Mouse (Mus musculus): ENCODE results near the gene Ptpn7.

Gene Ptpn7

GRCm38 (mm10) chr1:135128986-135129385, 3.5 kb upstream of the Ptpn7 start:
- DNase-seq (ENCODE audit: low read depth in 1 of 2, low spot score in 2 of 2) = no peak

GRCm38 (mm10) chr1:135129543-135130183, 2.8 kb upstream of the Ptpn7 start:
- DNase-seq (ENCODE audit: low read depth in 1 of 2, low spot score in 2 of 2) = no peak

- no peak for DNase-seq (ENCODE audit: low read depth in 1 of 2, low spot score in 2 of 2)
Measured at GRCm38 (mm10) chr1:135130376-135131018, 2.0 kb upstream of the Ptpn7 start.

GRCm38 (mm10) chr1:135131034-135131433, 1.5 kb upstream of the Ptpn7 start:
- peak; percentile 39 to 49 for DNase-seq (ENCODE audit: low read depth in 1 of 2, low spot score in 2 of 2)

GRCm38 (mm10) chr1:135131560-135131959, 940 bp upstream of the Ptpn7 start:
- DNase-seq (ENCODE audit: low read depth in 1 of 2, low spot score in 2 of 2) = no peak

- DNase-seq (ENCODE audit: low read depth in 1 of 2, low spot score in 2 of 2) = no peak
Measured at GRCm38 (mm10) chr1:135132893-135133369, 431 bp downstream of the Ptpn7 start.

GRCm38 (mm10) chr1:135133678-135134435, 1.4 kb downstream of the Ptpn7 start:
- DNase-seq (ENCODE audit: low read depth in 1 of 2, low spot score in 2 of 2) = no peak

- no peak for DNase-seq (ENCODE audit: low read depth in 1 of 2, low spot score in 2 of 2)
Measured at GRCm38 (mm10) chr1:135135111-135135787, 2.7 kb downstream of the Ptpn7 start.

GRCm38 (mm10) chr1:135136500-135136899, 4.0 kb downstream of the Ptpn7 start:
- peak in 1 of 2 experiments; percentile 47 for DNase-seq (ENCODE audit: low read depth in 1 of 2, low spot score in 2 of 2)

- DNase-seq (ENCODE audit: low read depth in 1 of 2, low spot score in 2 of 2) = no peak
Measured at GRCm38 (mm10) chr1:135139906-135140305, 7.4 kb downstream of the Ptpn7 start.

GRCm38 (mm10) chr1:135142452-135142851, 10.0 kb downstream of the Ptpn7 start:
- DNase-seq (ENCODE audit: low read depth in 1 of 2, low spot score in 2 of 2) = no peak

- DNase-seq (ENCODE audit: low read depth in 1 of 2, low spot score in 2 of 2) = no peak
Measured at GRCm38 (mm10) chr1:135143940-135144339, 11.4 kb downstream of the Ptpn7 start.

GRCm38 (mm10) chr1:135146077-135146945, 13.8 kb downstream of the Ptpn7 start, which contains the start of gene Arl8a:
Arl8a (plus strand) TSS chr1:135146824.
- peak; percentile 30 to 64 for DNase-seq (ENCODE audit: low read depth in 1 of 2, low spot score in 2 of 2)

GRCm38 (mm10) chr1:135146946-135147701, 14.6 kb downstream of the Ptpn7 start:
- peak; percentile 84 to 89 for DNase-seq (ENCODE audit: low read depth in 1 of 2, low spot score in 2 of 2)

- no peak for DNase-seq (ENCODE audit: low read depth in 1 of 2, low spot score in 2 of 2)
Measured at GRCm38 (mm10) chr1:135147702-135148058, 15.2 kb downstream of the Ptpn7 start.

GRCm38 (mm10) chr1:135148476-135148875, 16.0 kb downstream of the Ptpn7 start:
- DNase-seq (ENCODE audit: low read depth in 1 of 2, low spot score in 2 of 2) = no peak

- no peak for DNase-seq (ENCODE audit: low read depth in 1 of 2, low spot score in 2 of 2)
Measured at GRCm38 (mm10) chr1:135148996-135149395, 16.5 kb downstream of the Ptpn7 start.

GRCm38 (mm10) chr1:135154011-135154410, 21.5 kb downstream of the Ptpn7 start:
- no peak for DNase-seq (ENCODE audit: low read depth in 1 of 2, low spot score in 2 of 2)

GRCm38 (mm10) chr1:135154411-135154959, 22.0 kb downstream of the Ptpn7 start:
- DNase-seq (ENCODE audit: low read depth in 1 of 2, low spot score in 2 of 2) = peak; percentile 42 to 43
